Mouse (Mus musculus): ENCODE measurements around the gene Klhdc4.

The Klhdc4 gene

DNA sequence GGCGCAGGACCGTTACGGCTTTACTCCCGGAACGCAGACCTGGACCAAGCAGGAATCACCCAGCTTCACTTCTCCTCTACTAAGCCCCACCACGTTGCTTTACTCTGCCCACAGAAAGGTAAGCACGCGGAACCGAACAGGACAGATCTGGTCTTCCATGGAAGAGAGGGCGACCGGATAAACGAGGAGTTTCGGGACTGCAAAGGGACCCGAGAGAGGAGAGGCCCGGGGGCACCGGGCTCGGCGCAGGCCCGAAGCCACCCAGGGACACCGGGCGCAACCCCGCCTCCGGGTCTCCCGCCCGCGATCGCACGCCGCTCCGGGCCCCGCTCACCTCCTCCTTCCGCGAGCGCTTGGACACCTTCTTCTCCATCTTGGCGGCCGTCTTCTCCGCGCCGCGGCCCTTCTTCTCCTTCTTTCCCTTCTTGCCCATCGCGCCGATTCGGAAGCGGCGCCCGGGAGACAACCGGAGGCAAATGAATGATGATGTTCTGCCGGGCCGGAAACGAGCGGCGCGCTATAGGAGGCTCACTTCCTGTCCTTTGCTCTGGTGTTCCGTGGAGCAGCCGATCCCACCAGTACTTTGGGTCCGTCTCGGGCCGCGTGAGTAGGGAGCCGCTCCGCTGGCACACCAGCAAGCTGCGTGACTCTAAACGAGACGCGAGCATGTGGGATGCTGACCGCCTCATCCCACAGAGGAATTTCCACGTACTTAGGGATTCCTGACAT, at the start of gene Klhdc4:
Klhdc4 (minus strand) TSS at position 522 of the 729 bp plus-strand sequence.
- peak; percentile 95 for DNase-seq (ENCODE audit: low read depth, low spot score)

DNA sequence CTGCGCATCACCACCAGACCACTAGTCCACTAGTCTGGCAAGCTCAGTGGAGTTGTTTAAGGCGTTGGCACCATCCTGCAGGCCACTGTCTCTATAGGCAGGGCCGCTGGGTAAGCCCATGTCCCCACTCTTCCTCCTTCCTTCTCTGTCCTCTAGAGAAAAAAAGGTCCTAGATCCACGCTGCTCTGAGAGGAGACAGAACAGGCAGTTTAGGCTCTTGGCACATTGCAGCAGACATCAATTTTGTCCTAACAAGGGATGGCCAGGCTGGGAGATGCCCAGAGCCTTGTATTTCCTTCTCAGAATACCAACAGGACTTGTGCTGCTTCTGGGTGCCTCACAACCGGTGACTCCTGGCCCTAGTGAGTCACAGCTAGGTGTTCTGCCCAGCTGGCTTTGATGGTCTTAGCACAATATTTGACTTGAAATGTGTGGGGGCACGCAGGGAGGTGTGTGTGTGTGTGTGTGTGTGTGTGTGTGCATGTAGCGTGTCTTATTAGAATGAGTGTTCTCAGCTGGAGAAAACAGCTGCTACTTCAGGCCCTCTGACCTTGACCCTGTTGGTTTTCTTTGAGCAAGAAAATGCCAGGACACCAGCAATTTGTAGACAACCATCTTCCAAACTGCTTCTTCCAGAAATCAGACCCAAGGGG, 48.6 kb upstream of the Klhdc4 start:
- DNase-seq (ENCODE audit: low read depth, low spot score): no peak

DNA sequence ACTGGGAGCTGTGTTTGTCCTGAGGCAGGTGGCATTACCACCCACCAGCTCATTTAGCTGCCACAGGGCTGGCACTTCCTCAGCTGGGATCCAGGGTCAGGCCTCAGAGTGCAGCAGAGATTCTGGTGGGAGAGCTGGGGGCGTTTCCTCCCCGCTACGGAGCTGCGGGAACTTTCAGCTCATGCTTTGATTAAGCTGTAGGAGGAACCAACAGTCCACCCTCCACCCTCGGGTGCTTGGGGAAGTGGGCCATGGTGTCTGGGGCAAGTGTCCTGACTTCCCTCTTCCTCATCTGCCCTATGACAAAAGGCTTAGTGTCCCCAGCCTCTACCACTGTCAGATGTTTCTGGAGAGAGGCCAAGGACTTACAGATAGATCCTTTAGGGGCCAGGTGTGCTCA, 47.8 kb upstream of the Klhdc4 start:
- no peak for DNase-seq (ENCODE audit: low read depth, low spot score)

DNA sequence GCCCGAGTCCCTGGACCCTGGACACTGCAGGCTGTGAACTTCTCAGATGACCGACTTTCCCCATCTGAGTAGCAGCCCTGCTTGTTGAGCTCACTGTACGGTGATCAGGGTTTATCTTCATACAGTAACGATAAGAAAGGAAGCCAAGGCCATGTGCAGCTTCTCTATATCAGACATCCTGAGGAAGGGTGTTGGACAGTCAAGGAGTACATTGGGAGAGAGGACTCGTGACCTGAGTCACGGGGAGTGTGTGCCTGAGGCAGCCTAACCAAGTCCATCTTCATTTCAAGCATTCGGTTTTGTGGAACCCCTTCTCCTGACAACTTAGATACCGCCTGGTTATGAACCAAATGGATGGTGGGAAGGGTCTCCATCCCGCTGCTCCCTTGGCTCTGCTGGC, 46.1 kb upstream of the Klhdc4 start:
- no peak for DNase-seq (ENCODE audit: low read depth, low spot score)

DNA sequence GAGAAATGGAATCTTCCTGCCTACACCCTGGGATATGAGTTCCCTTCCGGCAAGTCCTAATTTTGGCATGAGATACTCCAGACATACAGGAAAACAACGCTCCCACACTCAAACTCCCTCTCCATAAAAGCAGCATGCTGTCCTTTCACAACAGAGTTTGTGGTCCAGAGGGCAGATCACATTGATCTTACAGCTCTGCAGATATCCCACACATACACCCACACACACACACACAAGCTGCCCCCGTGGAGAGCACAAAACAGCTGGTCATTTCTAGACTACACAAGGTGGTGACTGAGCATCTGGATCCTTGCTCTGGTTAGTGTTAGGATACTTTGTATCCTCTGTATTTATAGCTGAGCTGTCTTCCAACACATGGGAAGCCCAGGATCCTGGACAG, 45.7 kb upstream of the Klhdc4 start:
- DNase-seq (ENCODE audit: low read depth, low spot score): no peak

DNA sequence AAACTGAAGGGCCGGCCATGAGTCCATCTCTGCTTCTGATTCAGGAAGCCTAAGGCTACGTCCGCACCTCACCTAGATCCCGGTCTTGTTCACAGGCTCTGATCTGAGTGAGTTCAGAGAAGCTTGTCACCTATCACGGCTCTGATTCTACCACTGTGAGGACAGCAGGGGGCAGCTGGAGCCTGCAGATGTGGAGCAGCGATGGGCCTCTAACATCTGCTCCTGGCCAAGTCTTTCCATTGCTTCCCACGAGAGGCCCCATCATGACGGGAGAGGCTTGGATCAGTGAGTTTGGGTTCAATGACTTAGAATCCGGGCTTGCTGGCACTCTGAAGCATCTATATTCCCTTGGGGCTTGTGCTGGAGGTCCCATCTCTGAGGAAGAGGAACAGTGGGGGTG, 44.7 kb upstream of the Klhdc4 start:
- peak; percentile 77 for DNase-seq (ENCODE audit: low read depth, low spot score)

DNA sequence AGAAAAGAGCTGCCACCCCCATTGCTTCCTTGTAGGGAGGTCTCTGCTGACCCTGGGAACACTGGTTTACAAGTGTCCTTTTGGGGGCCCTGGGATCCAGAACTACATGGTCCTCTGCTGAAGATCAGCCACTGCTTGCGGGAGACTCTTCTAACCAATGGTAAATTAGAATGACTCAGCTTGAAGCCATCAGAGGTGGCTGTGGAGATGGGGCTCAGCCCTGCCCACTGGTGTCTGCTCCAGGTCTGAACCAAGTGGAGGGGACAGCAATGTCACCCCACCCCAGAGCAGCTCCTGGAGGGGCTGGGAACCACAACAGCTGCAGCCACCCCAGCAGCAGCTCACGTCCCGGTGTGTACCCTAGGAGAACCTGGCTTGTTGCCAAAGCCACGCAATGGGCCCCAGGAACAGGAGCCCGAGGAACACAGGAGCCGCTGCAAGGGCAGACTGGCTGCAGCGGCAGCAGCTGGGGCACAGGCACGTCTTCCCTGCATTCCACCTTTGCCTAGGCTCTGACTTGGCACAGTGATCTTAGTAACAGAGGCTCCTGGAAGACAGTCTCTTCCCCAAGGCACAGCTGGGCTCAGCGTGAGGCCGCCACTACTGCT, 42.6 kb upstream of the Klhdc4 start:
- no peak for DNase-seq (ENCODE audit: low read depth, low spot score)

DNA sequence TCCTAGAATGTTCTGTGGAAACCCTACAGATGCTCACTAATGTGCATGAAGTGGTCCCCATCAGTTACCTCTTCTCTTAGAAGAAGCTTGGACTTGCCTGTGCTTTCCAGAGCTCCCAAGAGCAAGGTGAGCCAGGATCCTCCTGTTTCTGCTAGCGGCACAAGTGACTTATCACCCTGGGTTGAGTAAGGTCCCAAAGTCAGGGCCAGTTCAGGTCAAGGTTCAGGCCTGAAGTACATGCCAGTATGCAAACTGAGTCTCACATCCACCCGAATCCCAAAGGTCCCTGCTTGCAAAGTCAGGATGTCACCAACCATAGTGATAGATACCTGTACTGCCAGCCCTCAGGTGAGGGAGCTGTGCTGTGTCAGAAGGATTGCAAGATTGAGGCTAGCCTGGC, 40.8 kb upstream of the Klhdc4 start:
- DNase-seq (ENCODE audit: low read depth, low spot score): no peak

DNA sequence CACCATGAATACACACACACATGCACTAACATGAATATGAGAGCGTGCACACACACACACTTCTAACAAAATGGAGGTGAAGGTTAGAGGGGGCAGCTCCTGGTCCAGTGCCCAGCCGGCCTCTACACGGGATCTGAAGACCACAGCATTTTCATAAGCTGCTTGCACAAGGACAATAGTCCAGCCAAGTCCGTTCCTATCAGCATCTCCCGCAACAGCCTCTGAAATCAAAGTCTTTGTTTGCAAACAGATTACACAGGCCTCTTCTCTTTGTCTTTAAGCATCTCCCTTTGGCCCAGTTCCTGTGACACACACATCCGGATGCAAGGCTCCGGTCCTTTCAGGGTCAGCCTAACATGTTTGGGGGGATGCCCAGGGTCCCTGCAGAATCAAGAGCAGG, 39.5 kb upstream of the Klhdc4 start:
- DNase-seq (ENCODE audit: low read depth, low spot score): no peak

DNA sequence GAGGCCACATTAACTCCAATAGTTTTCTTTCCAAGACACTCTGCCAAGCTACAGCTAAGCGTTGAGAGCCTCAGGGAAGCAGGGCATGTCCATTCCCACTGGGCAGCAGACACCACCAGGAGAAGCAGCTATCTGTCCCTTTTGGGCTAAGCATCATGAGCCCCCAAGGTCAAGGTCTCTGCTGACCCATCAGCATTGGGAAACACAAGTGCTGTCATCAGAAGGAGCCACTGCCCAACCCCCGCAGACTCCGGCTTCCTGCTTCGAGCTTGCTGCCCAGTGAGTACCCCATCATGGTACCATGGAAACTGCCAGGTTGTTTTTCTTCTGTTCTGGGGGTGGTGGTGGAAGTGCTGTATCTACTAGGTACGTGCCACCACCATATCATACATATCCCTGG, 38.8 kb upstream of the Klhdc4 start:
- DNase-seq (ENCODE audit: low read depth, low spot score): no peak

DNA sequence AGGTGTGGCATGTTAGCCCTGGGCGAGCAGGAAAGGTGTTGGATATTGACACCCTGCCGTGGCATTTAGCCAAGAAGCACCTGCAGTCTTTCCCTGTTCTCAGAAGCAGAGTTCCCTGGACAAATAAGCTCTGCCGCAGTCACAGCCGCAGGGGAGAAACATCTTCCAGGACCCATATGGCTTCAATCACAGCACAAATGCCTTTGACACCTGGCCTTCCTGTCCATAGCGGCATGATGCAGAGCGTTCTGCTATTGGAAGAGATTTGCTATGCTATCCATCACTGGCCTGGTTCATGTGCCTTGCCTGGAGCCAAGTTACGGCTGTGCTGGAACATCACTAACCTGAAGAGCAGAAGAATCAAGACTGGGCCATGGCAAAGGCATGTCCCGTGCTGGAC, 36.0 kb upstream of the Klhdc4 start:
- no peak for DNase-seq (ENCODE audit: low read depth, low spot score)

DNA sequence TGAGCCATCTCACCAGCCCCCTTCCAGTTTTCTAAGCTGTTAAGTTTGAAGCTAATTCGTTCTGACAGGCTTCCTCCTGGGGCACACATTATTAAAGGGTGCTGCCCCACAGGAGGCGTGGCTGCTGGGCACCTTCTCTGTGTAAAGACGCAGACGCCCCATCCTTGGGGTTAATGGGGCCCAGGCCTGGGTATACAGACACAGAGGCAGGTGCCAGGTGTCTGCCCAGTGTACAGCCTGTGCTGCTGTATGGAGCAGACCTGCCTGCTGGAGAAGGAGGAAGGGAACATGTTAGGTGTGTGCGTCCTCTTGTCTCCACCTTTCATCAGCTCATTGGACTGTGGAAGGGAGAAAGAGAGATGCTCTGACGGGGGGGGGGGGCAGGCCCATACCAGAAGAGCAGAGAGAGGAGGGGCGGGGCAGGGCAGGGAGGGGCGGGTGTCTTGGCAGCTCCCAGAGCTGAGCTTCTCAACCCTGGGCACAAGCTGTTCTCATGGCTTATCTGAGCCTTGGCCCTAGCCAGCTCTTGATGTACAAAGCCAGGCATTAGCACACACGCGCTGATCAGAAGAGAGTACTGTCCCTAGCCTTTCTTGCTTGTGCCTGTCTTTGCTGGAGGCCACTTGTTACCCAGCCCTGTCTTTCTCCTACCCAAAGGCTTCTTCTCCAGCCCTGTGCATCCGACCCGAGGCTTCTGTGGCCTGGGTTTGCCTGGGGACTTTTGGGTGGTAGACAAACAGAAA, 32.6 kb upstream of the Klhdc4 start:
- DNase-seq (ENCODE audit: low read depth, low spot score): no peak

DNA sequence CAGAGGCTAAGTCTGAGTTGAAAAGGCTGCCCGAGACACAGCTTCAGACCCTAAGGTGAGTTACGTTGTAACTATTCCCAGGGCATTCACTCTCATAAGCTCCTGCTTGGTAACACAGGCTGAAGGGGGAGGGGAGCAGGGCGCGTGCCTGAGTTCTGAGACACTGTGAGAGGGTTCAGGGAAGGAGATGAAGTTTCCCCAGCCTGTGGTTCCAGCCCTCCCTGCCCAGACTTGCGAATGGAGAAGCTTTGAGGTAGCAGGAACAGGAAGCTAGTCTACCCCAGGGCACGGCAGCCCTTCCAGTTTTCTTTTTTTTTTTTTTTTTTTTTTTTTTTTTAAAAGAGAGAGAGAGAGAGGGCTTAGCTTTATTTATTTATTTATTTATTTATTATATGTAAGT, 31.9 kb upstream of the Klhdc4 start:
- no peak for DNase-seq (ENCODE audit: low read depth, low spot score)

DNA sequence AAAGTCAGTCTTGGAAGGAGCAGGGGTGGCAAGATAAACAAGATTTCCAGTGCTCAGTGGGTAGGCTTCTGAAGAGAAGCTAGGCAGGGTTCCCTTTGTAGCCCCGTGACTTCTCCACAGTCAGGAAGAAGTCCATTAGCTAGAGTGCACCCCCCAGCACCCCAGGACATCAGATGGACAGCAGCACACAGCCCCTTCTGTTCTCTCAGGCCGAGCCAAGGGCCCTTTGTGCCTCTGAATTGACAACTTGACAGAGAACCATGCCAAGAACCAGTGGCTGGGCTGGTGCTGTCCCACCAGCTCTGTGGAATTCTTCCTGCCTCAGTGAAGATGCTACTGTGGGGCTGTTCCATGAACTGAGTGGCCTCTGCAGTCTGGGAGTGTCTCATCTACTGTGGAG, 28.4 kb upstream of the Klhdc4 start:
- DNase-seq (ENCODE audit: low read depth, low spot score): no peak

DNA sequence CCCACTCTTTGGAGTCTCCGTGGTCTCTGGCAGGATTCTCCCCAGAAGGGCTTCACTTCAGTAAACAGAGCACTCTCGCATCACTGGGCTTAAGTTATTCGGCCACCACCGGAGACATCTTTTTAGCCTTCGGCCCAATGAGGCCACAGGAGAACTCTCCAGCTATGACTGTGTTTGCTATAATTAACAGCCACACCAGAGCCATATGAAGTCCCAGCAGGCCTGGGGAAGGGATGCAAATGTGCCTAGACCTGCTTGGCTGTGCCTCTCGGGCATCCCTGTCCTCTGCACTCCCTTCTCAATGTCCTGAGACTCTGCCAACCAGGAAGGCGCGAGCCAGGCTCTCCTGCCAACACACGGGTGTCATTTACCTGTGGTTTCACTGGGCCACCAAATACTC, 28.0 kb upstream of the Klhdc4 start:
- no peak for DNase-seq (ENCODE audit: low read depth, low spot score)

DNA sequence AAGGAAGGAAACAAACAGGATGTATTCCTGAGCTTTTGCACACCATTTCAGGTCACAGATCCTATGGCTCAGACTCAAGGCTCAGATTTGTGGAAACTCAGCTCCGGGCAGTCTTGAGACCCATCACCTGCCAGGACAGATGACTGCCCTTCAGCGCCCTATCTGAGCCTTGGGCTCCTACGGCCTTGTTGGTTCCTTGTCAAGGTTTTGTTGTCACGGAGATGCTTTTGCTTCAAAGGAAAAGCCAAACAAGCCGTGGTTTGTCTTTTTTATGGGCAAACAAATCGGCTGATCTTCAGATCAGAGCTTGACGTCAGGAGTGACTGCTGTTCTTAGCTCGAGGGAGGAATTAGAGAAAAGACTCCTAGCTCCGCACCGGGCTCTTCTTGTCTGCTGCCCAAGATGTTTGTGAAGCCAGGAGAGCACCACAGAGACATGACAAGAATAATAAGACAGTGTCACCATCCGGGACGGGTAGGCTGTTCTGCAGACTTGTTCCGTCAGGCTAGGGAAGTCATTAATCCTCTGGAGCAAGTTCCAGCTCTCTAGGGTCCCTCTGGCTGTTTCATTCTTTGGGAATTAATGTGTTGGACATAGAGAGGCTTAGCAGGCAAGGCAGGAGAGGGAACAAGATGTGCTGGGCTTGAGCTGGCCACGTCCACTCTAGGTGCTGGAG, 26.8 kb upstream of the Klhdc4 start:
- DNase-seq (ENCODE audit: low read depth, low spot score): no peak

DNA sequence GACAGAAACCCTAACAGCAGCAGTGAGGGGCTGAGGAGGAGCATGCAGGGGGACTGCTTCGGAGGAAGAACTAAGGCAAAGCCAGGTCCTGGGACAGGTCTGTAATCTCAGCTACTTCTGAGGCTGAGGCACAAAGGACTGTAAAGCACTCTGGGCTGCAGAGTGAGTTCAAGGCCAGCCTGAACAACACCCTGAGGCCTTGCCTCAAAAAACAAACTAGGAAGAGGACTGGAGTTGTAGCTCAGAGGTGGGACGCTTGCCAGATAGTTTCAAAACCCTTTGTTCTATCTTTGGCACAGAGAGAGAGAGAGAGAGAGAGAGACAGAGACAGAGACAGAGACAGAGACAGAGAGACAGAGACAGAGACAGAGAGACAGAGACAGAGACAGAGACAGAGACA, 24.2 kb upstream of the Klhdc4 start:
- no peak for DNase-seq (ENCODE audit: low read depth, low spot score)

DNA sequence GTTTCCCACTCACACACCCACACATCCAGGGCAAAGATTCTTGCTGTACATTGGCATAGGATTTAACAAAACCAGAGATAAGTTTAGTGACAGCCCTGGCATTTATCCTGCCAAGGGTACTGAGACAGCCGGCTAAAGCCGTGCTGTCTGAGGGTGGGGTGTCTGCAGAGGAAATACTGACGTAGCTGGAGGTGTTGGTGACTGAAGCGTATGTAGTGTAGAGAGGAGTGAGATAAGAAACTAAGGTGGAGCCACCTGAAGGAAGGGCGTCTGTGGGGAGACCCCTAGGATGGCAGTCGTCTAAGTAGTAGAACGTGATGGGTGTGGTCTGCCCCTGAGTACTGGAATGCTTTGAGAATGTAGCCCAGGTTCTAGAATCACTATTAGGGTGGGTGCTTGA, 23.1 kb upstream of the Klhdc4 start:
- peak; percentile 21 for DNase-seq (ENCODE audit: low read depth, low spot score)

DNA sequence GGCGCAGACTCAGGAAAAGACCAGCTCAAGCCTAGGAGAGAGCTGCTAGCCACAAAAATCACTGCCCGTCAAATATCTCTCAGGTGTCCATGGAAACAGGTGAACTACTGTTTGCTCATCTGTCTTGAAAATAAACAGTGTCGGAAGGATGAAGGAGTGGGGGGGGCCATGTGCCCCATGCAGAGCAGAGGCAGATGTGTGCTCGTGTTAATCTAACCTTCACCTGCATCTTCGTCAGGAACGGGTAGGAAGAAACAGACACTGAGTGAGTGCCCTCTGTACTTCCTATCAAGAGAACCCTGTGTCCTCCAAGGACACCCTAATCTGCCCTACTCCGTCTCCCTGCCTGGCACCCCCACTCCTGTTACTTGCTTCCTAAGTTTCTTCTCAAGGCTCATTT, 22.3 kb upstream of the Klhdc4 start:
- no peak for DNase-seq (ENCODE audit: low read depth, low spot score)

DNA sequence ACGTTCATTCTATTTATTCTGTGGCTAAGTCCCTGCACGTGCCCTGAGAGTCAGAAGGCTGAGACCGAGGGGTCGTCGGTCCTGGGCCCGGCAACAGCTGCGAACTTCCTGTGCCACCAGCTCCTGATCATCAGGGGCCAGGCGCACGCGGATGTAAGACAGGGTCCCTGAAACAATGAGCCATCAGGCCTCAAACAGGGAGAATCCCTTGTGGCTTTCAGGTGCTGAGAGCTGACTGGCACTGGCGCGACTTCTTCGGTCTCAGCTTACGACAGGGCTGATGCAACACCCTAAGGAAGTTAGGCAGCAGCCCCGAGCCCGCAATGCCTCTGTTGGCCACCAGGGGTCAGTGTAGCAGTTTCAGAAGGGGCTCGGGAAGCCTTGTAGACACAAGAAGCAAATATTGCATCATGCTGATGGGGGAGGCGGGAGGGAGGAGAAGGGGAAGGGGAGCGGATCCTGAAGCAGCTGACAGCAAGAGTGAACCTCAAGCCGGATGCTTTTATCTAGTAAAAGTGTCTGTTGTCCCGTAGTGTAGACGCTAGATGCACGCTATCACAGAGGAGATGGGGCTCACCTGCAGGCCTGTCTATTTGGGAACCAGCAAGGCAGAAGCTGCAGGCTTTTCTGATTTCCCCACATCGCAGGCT, 21.6 kb upstream of the Klhdc4 start:
- peak; percentile 98 for DNase-seq (ENCODE audit: low read depth, low spot score)

DNA sequence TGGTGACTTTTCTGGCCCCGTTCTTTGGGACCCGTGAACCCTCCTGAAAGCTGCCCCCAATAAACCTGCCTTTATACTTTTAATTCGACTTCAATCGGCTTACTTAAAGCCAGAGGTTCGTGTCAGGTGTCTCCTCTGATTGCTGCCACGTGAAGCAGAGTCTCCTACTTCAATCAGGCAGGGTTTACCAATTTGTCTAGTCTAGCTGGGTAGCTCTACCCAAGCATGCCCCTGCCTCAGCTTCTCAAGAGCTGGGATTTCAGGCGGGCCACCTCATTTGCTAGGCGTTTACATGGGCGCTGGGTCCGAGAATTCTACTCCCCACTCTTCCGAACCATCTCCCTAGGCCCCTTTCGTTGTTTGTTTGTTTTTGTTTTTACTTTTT, 21.1 kb upstream of the Klhdc4 start:
- DNase-seq (ENCODE audit: low read depth, low spot score): peak; percentile 25
